Mouse (Mus musculus) thymus, postnatal 36 days (tissue): ENCODE measurements around the gene Gabra5.

ENCODE experiments used
- DNase-seq, 2 experiments: peaks; one replicate each; pipeline ENCODE4 v3.0.0; 2022; ENCODE audit warnings: mixed read lengths in 2 of 2

Gene Gabra5

DNA sequence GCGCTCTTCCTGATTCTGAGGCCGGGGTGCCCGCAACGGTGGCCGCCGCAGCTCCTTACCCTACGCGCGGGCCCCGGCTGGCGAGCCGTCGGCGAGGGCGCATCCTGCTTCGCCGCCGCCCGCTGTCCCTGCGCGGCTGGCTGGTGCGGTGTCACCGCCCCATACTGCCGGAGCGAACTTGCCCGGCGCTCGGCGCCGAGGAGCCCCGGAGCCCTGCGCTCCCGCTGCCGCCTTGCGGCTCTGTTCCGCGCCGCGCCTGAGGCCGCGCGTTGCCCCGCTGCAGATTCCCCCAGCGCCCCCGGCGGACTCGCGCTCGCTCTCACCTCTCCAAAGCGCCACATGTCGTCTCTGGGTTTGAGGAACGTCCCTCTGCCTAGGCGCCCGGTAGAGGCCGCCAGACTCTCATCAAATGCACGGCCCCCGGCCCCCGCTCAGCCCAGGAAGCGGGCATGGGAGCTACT lies at the start of gene Gabra5:
TSS of gene Gabra5 (minus strand) at position 379 of the 461 bp plus-strand sequence.
- DNase-seq, result peak in 1 of 2 experiments; percentile 3

DNA sequence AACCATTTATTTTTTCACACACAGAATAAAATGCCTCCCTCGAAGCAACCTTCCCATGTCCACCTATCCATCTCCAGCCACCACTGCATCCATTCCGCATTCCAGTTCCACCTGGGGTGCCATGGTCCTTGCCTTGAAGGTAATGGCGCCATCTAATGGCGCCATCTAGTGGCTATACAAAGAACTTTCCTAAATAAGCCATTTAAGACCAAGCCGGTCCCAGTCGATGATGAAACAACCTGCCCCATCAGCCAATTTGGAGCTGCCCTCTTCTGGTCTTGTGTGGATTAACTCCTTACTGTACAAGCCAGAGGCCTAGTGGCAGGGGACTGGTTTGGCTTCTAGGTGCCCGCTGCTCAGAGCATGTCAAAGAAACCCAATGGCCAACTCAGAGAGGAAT lies 28.7 kb upstream of the Gabra5 start:
- DNase-seq, result no peak

DNA sequence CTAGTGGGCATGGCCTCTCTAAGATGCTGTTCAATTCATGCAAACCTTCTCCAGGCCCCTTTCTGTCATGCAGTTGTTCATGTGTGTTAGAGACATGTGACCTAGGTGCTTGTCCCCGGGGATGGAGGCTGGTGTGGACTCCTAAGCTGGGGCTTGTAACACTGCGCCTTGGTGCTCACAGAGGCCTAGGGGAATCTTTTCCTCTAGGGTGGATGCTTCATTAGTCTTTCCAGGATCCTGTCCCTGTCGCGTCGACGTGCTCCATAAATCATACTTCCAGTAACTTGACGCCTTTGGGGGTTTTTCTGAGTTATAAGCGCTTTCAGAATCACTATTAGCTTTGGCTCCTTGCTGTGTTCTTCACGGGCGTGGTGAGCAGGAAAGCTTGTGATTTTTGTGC lies 22.8 kb upstream of the Gabra5 start:
- DNase-seq, result no peak

DNA sequence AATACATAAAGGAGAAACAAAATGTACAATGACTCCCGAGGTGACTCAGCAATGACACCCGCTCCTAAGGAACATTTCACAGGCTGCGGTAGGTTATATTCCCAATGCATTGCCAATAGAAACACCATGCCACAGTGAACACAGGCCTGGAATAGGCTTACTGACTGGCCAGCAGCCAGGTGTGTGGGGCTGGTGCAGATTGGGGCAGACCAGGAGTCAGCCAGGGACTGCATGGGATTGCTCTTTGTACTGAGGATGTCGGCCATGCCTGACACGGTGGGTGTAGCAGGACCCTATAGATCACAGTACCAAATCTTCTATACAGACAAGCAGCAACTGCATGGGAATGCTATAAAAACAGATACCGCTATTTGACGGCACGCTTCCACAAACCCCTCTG lies 20.1 kb upstream of the Gabra5 start:
- no peak for DNase-seq

DNA sequence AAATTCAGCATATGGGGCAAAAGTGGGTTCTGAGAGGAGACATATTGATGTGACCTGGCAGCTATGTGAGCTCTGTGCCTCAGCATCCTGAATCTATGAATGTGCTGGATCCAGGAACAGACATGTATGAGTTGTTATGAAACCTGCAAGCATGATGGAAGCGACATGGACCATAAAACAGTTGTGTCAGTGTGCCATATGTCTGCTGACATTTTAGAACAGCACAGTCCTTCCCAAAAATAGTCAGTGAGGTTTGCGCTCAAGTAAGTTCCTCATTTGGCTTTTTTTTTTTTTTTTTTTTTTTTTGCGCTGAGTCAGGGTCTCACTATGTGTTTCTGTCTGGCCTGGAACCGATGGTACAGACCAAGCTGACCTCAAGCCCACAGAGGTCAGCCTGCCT lies 19.6 kb upstream of the Gabra5 start:
- no peak for DNase-seq

DNA sequence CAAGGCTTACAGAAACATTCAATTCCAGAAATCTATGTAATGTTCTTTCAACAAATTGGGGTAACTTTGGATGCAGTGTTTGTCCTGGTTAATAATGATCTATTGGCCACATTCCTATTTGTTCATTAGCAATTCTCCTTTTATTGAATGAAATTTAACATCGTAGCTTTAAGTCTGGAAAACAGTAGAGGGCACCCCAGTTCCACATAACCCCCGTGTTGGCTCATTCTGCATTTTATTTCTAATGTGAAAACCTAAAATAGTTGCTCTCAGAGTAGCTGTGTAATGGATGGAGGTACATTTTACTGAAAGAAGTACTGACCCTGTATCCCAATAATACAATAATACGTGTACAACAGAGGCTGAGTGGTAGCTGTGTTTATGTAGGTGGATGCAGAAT lies 3.1 kb upstream of the Gabra5 start:
- DNase-seq, result no peak

DNA sequence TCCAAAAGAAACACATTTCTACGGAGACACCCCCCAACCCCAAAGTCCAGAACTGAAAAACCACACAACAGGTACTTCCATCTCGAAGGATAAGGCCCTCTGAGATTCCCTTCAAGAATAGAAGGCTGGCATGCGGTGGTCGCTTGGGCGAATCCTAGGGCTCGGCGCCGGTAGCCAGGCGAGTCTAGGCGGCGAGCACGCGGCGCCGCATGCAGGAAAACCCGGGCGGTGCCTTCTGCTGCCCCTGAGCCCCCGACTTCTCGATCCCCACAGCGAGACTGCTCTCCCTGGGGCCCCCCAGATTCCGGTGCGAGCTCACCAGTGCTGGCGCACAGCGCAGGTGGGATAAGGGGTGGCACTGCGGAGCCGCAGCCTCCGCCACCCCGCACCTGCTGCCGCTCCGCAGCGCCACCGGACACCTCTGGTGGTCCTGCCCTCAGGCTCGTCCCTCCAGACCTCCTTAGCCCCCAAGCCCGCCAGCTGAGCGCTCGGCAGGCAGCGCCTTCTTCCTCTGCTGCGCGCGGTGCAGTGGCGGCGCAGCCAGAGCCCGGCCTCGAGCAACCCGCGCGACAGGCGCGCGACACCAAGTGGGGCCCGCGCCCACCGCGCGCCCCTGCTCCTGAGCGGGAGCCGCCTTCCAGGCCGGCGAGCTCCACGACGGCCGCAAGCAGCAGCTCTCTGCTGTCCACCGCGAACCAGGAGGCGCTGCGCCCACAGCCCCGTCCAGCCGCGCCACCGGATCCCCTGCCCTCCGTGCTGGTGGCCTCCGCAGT lies 813 bp downstream of the Gabra5 start:
- DNase-seq, result no peak

DNA sequence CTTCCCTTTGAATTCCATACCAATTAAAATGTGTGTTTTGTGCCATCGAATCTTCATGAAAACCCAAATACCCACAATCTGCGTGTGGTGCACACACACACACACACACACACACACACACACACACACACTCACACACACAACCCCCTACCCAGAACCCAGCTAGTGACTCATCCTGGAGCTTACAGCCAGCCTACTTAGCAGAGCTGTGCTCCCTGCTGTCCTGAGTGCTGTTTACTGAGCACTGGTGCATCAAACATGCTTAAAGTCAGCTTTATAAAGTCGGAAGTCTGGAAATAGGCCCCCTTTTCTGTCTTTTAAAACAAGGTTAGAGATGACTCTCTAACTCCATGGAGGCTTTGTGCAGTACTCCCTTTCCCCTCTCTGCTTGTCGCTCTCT lies 7.0 kb downstream of the Gabra5 start:
- DNase-seq, result no peak

DNA sequence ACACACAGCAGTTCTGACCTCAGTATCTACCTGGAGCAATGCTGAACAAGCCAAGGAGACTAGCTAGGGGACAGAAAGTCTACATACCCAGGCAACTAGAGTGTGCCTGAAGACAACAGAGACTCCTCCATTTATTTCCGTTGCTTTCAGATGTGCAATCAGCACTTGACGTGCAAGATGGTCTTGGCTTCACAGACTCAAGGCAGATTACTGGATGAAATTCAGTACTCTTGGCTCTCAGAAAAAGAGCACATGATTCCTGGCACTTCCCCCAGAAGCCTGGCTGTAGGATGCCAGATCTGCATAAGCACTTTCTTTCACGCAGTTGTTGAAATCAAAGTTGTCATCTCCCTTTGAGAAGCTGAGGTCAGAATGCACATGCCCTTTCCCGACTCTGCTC lies 18.1 kb downstream of the Gabra5 start:
- DNase-seq, result no peak

DNA sequence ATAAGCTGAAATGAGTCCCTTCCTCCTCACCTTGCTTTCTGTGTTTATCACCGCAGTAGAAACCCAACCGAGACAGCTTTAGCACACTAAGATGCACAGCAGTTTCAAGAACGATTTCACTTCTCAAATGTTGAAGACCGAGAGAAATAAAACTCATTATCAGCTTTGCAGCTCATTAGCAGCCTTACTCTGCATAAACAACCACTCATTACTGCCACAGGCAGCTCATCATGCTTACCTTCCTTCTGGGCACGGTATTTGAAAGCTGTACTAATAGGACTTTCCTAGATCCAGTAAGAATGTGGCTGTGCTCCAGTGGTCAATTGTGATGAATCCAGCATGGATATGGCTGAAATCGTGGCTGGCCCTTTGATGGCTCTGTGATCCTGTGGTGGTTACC lies 23.0 kb downstream of the Gabra5 start:
- no peak for DNase-seq

DNA sequence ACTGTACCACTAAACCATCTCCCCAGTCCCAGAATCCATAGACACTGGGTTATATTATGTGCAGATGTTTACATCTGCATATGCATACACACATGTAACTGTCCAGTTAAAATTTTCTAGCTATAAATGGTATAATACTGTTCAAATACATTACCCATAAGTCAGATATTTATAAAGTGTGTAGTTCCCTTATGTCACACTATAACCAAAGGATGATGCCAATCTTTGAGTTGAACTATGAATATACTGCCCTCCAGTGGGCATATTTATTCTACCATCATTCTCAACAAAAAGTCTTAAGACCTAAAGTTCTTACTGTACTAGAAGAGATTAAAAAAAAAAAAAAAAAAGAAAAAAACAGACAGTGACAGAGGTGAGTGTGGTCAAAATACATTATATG lies 27.0 kb downstream of the Gabra5 start:
- DNase-seq, result no peak

DNA sequence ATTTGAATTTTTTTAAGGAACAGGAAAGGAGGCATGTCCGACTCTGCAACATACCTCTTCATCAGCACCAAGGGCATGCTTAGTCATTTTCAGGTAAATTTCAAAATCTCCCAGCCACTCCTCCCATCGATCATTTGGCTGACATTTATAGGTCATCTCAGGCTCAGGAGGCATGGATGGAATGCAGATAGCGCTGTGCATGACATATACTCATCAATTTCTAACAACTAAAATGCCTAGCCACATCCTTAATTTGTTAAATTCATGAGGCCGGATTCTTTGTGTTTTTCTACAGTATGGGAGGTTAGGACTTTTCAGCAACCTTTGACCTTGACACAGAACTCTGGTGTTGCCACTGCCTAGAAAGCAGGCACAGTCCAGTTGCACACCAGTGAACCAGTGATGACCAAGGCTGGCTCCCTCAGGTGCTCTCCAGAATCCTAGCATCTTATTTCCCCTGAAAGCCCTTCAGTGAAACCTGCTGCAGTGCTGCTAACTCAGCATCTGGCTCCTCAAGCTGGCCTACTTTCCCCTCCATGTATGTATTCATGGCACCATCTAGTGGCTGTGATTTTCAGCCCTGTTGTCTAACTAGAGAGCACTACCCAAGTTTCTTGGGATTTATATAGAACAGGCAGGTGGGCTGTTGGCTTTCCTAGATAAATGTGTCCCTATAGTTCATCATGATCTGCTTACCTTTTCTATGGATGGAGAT lies 35.9 kb downstream of the Gabra5 start:
- DNase-seq, result no peak

DNA sequence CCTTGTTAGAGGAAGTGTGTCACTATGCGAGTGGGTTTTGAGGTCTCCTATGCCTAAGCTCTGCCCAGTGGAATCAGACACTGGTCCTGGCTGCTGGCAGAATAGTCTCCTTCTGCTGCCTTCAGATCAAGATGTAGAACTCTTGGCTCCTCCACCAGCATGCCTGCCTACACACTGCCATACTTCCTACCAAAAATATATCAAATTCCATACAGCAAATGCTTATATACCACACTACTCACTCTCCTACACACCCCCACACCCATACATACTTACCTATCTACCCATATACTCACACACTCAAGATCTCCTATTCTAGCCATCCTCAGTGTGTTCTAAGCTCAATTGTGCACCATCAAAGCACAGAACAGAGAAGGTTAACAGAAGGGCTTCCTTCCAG lies 38.5 kb downstream of the Gabra5 start:
- no peak for DNase-seq

DNA sequence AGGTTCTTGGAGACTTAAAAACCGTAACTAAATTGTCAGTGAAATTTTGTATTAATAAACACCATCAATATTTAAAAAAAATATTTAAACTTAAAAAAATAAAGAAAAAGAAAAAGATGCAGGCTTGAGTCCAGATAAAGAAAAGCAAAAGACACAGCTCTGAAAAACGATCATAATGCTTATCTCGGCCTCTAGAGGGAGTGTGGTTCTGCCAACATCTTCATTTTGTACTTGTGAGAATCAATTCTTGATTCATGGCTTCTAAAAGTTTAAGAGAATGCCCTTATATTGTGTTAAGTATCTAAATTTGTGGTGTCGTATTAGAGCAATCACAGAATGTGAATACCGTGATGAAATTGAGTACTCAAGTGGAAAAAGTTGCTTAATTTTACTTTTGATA lies 49.5 kb downstream of the Gabra5 start:
- no peak for DNase-seq

DNA sequence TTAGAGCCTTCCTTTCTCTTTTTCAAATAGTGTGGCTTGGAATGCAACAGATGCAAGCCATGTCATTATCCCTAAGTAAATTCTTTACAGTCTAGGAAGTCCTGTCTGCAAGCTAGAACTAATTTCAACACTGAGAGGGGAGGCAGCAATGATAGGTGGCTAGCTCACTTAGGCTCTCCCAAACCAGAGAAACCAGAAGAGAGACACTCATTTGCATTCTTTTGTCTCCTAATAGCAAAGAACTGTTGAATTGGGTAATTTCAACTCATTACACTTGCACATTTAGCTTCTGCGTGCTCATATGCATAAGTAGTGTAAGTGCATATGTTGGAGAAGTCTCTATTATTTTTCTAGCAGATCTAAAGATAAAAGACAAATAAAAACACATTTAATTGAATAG lies 61.6 kb downstream of the Gabra5 start:
- no peak for DNase-seq

DNA sequence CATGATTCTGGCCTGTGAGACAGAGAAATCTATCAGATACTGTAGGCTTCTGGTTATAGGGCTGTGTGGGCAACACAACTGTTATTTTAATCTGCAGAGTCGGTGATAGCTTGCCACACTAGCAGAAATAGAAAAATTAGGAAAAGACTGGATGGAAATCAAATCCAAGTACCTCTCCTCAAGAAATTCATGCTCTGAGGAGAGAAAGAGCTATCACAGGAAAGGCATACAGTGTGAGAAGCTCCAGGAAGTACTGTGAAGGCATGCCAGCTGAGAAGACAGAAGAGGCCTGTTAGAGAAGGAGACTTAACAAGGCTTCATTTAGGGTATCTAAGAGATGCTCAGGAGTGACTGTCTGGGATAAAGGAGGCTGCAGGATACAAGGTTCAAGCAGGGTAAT lies 87.2 kb downstream of the Gabra5 start:
- no peak for DNase-seq

DNA sequence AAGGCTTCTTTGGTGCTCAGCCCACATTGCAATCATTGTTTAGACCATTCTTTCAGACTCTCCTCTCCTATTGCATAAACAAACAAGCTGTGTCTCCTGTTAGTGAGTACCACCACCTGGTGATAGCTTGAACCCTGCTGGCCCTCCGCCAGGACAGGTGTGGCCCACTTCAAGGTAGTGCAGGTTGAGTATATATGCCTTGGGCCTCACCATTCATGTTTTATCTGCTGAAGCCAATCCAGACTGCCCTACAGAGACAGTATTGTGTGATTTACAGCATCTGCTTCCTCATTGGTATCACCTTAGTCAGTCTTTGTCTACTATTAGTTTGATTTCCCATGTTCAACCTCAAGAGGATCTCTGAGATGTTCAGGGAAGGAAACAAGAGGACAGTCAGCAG lies 88.8 kb downstream of the Gabra5 start:
- DNase-seq, result no peak

DNA sequence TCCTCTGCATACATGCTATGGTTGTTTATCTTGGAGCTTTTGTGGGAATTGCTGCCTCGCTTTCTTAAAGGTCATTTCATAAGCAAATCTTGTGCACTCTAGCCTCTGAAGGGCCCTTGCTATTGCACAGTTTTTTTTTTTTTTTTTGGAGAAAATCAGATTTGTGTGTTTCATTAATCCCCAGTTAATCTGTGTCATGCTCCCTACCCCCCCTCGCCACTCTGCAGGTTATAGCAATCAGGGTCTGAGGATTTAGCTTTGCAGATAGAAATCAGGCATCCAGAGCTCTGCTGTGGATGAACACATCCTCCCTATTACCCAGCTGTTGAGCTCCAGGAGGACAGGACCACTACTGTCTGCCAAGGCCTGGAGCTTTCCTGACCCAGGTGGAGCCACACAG lies 90.5 kb downstream of the Gabra5 start, which contains the start of gene Gabrb3:
TSS of gene Gabrb3 (plus strand) at position 301 of the 400 bp plus-strand sequence.
- no peak for DNase-seq

DNA sequence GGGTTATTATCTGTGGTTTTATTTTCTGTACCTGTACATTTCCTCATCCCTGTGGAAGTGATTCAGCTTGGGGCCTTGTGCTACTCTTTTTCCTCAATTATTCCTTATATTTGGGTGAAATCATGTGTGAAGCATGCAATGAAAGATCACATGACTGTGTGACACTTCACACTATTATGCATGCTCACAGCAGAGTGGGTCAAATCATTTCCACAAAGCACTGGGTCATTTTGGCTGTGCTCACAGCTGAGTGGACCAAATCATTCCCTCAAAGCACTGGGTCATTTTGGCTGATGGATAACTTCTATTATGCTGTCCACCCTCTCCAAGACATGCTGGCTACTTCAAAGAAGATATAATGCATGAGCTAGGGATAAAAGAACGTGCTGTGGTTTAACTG lies 97.0 kb downstream of the Gabra5 start:
- DNase-seq, result no peak

DNA sequence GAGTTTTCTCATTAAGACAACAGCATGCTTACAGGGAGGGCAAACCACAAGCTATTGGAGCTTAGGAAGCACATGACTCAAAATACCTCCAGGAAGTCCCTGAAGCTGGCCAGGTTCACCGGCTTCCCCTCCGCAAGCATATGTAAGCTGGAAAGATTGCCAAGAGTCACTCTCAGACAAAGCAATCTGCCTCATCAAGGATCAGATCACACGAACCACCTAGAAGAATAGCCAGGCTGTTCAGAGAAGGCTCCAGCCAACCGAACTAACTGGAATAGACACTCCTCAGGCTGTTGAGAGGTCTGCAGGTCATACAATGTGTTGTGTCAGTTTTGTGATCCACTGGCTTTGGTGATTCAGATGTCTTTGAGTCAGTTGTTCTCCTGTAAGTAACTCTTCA lies 98.7 kb downstream of the Gabra5 start:
- no peak for DNase-seq

DNA sequence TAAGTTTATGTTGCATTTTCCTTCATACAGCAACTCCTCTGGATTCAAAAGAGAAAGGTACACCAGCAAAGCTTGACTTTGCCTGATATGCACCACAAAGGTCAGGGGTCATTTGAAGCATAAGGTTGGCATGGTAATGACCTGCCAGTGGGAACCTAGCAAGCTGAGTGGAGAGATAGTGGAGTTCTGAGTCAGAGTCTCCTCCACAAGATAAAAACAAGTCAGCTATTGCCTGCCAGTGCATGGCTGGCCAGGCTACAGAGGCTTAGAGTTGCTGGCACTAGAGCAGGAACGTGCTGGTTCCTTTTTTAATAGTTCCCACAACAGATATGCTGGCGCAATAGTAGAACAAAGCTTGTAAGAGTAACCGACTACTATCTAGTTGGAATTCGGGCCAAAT lies 116.3 kb downstream of the Gabra5 start:
- no peak for DNase-seq

DNA sequence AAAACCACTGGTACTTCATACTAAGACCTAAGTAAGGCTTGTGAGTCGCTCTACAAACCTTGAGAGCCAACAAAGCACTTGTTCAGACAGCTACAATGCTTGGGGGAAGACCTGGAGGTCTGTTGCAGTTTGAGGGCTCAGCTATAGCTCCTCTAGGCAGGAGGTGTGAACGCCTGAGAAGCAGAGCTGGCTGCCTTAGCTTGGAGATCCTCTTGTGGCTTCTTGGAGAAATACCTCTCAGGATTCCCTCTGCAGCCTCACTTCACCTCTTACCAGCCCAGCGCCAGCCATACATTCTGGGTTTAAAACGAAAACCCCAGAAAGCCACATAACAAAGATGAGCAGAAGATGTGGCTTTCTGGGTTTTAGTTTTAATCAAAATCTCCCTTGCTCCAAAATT lies 119.8 kb downstream of the Gabra5 start:
- DNase-seq, result no peak

DNA sequence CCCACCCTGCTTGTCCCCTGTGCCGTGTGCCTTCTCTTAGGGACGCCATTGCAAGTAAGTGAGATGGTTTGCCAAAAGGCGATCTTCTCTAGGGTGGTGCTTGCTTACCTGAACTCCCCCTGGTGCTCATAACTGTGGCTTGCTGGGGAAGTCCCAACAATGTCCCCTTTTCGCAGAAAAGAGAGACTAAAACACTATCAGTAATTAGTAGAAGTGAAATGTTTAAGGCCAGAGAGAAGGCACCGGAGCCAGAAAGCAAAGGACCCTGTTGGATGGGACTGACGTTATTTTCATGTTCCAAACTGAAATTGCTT lies 122.6 kb downstream of the Gabra5 start:
- no peak for DNase-seq

DNA sequence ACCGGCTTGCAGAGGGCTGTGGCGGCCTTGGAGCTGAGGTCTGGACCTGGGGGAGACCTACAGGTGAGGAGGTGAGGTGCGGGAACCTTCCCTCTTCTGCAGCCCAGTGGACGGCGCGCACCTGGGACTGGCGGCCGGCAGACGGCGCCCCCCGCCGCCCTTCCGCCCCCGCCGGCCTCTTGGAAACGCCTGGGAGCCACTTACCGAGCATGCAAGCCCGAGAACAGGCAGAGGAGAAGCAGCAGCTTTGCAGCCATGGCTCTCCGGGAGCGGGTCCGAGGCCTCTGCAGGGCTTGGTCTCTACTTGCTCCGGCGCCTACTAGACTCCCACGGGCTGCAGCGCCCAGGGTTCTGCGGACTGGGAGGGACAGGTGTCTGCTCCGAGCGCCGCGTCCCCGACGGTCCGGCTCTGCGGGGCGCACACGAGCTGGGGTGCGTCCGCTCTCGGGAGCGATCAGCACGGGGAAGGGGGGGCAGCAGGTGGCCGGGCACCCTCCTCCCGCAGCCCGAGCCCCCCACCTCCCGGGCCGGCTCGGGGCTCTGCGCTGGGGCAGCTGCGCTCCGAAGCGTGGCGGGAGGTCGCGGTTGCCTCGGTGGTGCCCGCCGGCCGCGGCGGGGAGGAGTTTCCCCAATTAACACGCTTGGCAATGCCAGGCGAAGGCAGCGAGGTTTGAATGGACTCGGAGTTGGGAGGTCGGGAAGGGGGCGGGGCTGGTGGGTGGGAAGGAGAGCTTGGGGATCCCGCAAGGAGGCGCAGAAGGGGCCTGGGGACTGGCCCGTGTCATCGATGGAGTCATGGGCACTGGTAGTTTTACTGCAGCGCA lies 123.1 kb downstream of the Gabra5 start, which contains the start of gene Gabrg3:
TSS of gene Gabrg3 (minus strand) at position 672 of the 824 bp plus-strand sequence.
- DNase-seq, result peak in 1 of 2 experiments; percentile 3
